13 mouse cellular contexts compared by ENCODE assay signal in genomic region chr17:71490666-71491331, GRCm38 (mm10). TPM values are rescaled to one million over a fixed set of nuclear protein-coding genes. Genes with fewer than 3 reads are reported as not detected.
DNase-seq lines count a peak whose midpoint lies in the region; ATAC-seq lines count a peak whose summit lies in the region.
"Had no signal": no experiment of that assay in that cellular context is flagged by ENCODE, and none has a peak within 500 bp of the region (broad histone marks: within the 10 kb centered on the region; RNA-seq: fewer than 3 reads in every experiment).

No protein-coding gene starts in this region.

- WGBS in lung, embryonic 15.5 days, result 41% methylated on average over 9 of the region's 9 CpGs
- WGBS in liver, embryonic 16.5 days (ENCODE audit: insufficient replicate concordance), result 20% methylated on average over 9 of the region's 9 CpGs

- no peak overlapping the region for H3K9ac ChIP-seq in lung, embryonic 15.5 days
- H3K9ac ChIP-seq in liver, embryonic 16.5 days (ENCODE audit: low read depth, low read length), result no peak overlapping the region
- H3K9ac ChIP-seq: forebrain, embryonic 13.5 days had no signal

- 0 out of 2 replicates have a peak, but pooled peaks have one; percentile 53 for ATAC-seq in lung, embryonic 15.5 days (ENCODE audit: borderline replicate concordance, extremely low read depth, low FRiP score, low TSS enrichment)
- peak; percentile 46 for ATAC-seq in common myeloid progenitor, adult 5-6 weeks (replicated peaks; ENCODE audit: low read depth, poor library complexity, severe bottlenecking)
- peak; percentile 68 for ATAC-seq in liver, embryonic 16.5 days (ENCODE audit: low read depth)
- ATAC-seq: forebrain, embryonic 13.5 days had no signal

- peaks cover 11% of the 10 kb centered on the region; the same call in 1 of the 2 replicates for H3K4me1 ChIP-seq in lung, embryonic 15.5 days
- peaks cover 33% of the 10 kb centered on the region for H3K4me1 ChIP-seq in liver, embryonic 16.5 days (ENCODE audit: control insufficient read depth, low read depth, low read length)

- no peaks in the 10 kb centered on the region for H3K27me3 ChIP-seq in lung, embryonic 15.5 days
- H3K27me3 ChIP-seq in liver, embryonic 16.5 days (ENCODE audit: control insufficient read depth, insufficient read depth, low read depth, low read length), result no peaks in the 10 kb centered on the region
- H3K27me3 ChIP-seq: CH12.LX; forebrain, embryonic 13.5 days had no signal

- no peak overlapping the region for H3K4me3 ChIP-seq in lung, embryonic 15.5 days
- H3K4me3 ChIP-seq in liver, embryonic 16.5 days (ENCODE audit: low read depth, low read length), result no peak overlapping the region
- H3K4me3 ChIP-seq: forebrain, embryonic 13.5 days; left cerebral cortex, adult 2 months; midbrain, embryonic 10.5 days had no signal

- H3K9me3 ChIP-seq in lung, embryonic 15.5 days, result no peaks in the 10 kb centered on the region
- H3K9me3 ChIP-seq in liver, embryonic 16.5 days (replicated peaks; ENCODE audit: control insufficient read depth, low read length), result no peaks in the 10 kb centered on the region
- H3K9me3 ChIP-seq: forebrain, embryonic 13.5 days; midbrain, embryonic 10.5 days had no signal

- no peak overlapping the region for H3K4me2 ChIP-seq in lung, embryonic 15.5 days
- H3K4me2 ChIP-seq in liver, embryonic 16.5 days (ENCODE audit: low read depth, low read length), result peak overlapping the region; percentile 49
- H3K4me2 ChIP-seq: forebrain, embryonic 13.5 days had no signal

- peaks cover 15% of the 10 kb centered on the region for H3K36me3 ChIP-seq in lung, embryonic 15.5 days
- peaks cover 11% of the 10 kb centered on the region for H3K36me3 ChIP-seq in liver, embryonic 16.5 days (ENCODE audit: control insufficient read depth, insufficient read depth)

- H3K27ac ChIP-seq in lung, embryonic 15.5 days, result peak overlapping the region; percentile 80
- peak overlapping the region; percentile 72 for H3K27ac ChIP-seq in liver, embryonic 16.5 days (ENCODE audit: low read length)
- H3K27ac ChIP-seq: forebrain, embryonic 13.5 days; left cerebral cortex, adult 2 months; midbrain, embryonic 10.5 days had no signal

- no peak for DNase-seq in lung, postnatal 10 days
- peak; percentile 34 to 38 for DNase-seq in thymus, postnatal 36 days
- DNase-seq in ovary, postnatal 10 days (ENCODE audit: low spot score), result no peak
- DNase-seq in frontal cortex, postnatal 14 days (ENCODE audit: low spot score in 2 of 2), result no peak
- no peak for DNase-seq in left cerebral cortex, adult 8-10 months (ENCODE audit: low spot score in 2 of 2)
- DNase-seq: heart, adult 18-20 months had no signal

RNA-seq across cellular contexts. Expression of gene Smchd1, which starts 15.7 kb away (rescaled TPM):
- polyA plus RNA-seq in lung, embryonic 15.5 days (2015; fragmentation: Nextera tagmentation; extraction: Ambion mirVana), result 62.4 and 68.3 TPM in 2 replicates
- 215 and 225 TPM in 2 replicates for total RNA-seq in common myeloid progenitor, adult 5-6 weeks (2017)
- 24.6 and 25.5 TPM in 2 replicates for polyA plus RNA-seq in liver, embryonic 16.5 days (2015; fragmentation: Nextera tagmentation; extraction: Ambion mirVana)
- total RNA-seq in left cerebral cortex, adult 8-10 months (2022), result 10 to 100 TPM; 26.7 to 32.3 (median 29.8) TPM

RNA-seq across cellular contexts. Expression of gene Gm4707, which starts 31.1 kb away (rescaled TPM):
- polyA plus RNA-seq in lung, embryonic 15.5 days (2015; fragmentation: Nextera tagmentation; extraction: Ambion mirVana), result 2.9 and 3.9 TPM in 2 replicates
- total RNA-seq in common myeloid progenitor, adult 5-6 weeks (2017), result 3.0 and 6.5 TPM in 2 replicates
- polyA plus RNA-seq in liver, embryonic 16.5 days (2015; fragmentation: Nextera tagmentation; extraction: Ambion mirVana), result 1.1 and 1.3 TPM in 2 replicates
- 1 to 10 TPM; 2.3 to 4.0 (median 2.7) TPM for total RNA-seq in left cerebral cortex, adult 8-10 months (2022)

RNA-seq across cellular contexts. Expression of gene Ndc80, which starts 35.9 kb away (rescaled TPM):
- polyA plus RNA-seq in lung, embryonic 15.5 days (2015; fragmentation: Nextera tagmentation; extraction: Ambion mirVana), result 57.4 and 59.4 TPM in 2 replicates
- 90.5 and 91.4 TPM in 2 replicates for total RNA-seq in common myeloid progenitor, adult 5-6 weeks (2017)
- polyA plus RNA-seq in liver, embryonic 16.5 days (2015; fragmentation: Nextera tagmentation; extraction: Ambion mirVana), result 30.2 and 32.5 TPM in 2 replicates
- total RNA-seq in left cerebral cortex, adult 8-10 months (2022), result under 1 TPM; 0.37 to 0.82 (median 0.44) TPM

Comparison
In these comparisons a context has a peak if more than half of its experiments do, and no peak if none do; other contexts are left out.
1. DNase-seq: peak in thymus, postnatal 36 days (2 of 2); none in lung, postnatal 10 days (single experiment), ovary, postnatal 10 days (single experiment), frontal cortex, postnatal 14 days (0 of 2) and left cerebral cortex, adult 8-10 months (0 of 2).
2. RNA of gene Ndc80, which starts 35.9 kb away (total RNA-seq): 90.5 to 91.4 TPM in common myeloid progenitor, adult 5-6 weeks; 0.37 to 0.82 TPM in left cerebral cortex, adult 8-10 months; every median in the first group is over 10 times any median in the second.
3. Peak in every context shown above with its lines, with median percentiles within 50 percentile points of each other: ATAC-seq.